Mouse (Mus musculus): ENCODE data around the gene Arntl2.

DNA sequence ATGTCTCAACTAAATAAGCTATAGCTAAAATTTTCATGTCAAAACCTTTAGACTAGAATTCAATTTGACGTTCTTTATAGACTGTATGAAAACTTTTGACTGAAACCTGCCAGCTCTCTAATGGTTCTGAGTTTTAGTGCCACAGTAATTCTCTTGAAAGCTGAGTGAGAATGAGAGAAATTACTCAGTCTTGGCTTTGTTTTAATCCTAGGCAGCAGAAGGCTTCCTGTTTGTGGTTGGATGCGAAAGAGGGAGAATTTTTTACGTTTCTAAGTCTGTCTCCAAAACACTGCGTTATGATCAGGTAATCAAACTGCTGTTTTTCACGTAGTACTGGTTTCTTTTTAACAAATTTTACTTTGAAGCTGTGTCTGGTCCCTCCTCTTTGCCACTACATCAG, 17.2 kb downstream of the Arntl2 start:
- TF ChIP-seq POLR2A (IDR thresholded peaks at IDR 0.05; ENCODE audit: low read depth, low read length) (no peak), CTCF (IDR thresholded peaks at IDR 0.05; ENCODE audit: borderline replicate concordance, insufficient read depth, low read length) (no peak)
